Mouse (Mus musculus) intestine, embryonic 16.5 days (tissue): ENCODE measurements at regions not wholly inside any gene's neighbourhood (a gene's known extent, or its start where the extent isn't known, plus 50 kb on each side); places are given as distances from the start of the nearest gene placed in this dataset.
"Not testable (repeated sequence)": the region's sequence is repeated elsewhere in the genome, so short reads cannot be mapped to it uniquely, and the experiment has no call there.

Experiments used
- ATAC-seq: fragments of 200-750 bp; cut with Nextera tagmentation; 2 replicates; pipeline ENCODE4 v1.8.0; 2017; ENCODE audit warnings: moderate TSS enrichment, moderate library complexity
- H3K27ac ChIP-seq: fragments of 300-500 bp; sonication (generic); 2 replicates; pipeline ENCODE4 v1.5.1; 2014; ENCODE audit warnings: mild to moderate bottlenecking, low read length
- H3K27me3 ChIP-seq: fragments of 300-500 bp; sonication (generic); replicated peaks from 2 replicates; pipeline ENCODE4 v1.6.1; 2014; ENCODE audit warnings: low read length, control low read depth, mixed read lengths; ENCODE audit not compliant: control insufficient read depth, insufficient read depth
- H3K36me3 ChIP-seq: fragments of 300-500 bp; sonication (generic); 2 replicates; pipeline ENCODE4 v1.6.1; 2014; ENCODE audit warnings: low read length, control low read depth; ENCODE audit not compliant: control insufficient read depth, insufficient read depth
- H3K4me1 ChIP-seq: fragments of 300-500 bp; sonication (generic); 2 replicates; pipeline ENCODE4 v1.6.1; 2014; ENCODE audit warnings: low read length, control low read depth, mixed read lengths; ENCODE audit not compliant: control insufficient read depth, insufficient read depth
- H3K4me2 ChIP-seq: fragments of 300-500 bp; sonication (generic); 2 replicates; pipeline ENCODE4 v1.6.1; 2014; ENCODE audit warnings: low read depth, low read length, control low read depth
- H3K4me3 ChIP-seq: fragments of 300-500 bp; sonication (generic); 2 replicates; pipeline ENCODE4 v1.5.1; 2014; ENCODE audit warnings: mild to moderate bottlenecking, low read length
- H3K9ac ChIP-seq: fragments of 300-500 bp; sonication (generic); 2 replicates; pipeline ENCODE4 v1.6.1; 2014; ENCODE audit warnings: low read depth, low read length
- H3K9me3 ChIP-seq: fragments of 300-500 bp; sonication (generic); 2 replicates; pipeline ENCODE4 v1.6.1; 2016; ENCODE audit warnings: low read length, control low read depth; ENCODE audit not compliant: control insufficient read depth
- WGBS: fragments of 180-500 bp; shearing (Covaris S2); extraction: QIAGEN DNeasy Blood & Tissue Kit; methylation state at CpG from one replicate; pipeline ENCODE4 v1.1.7; 2014; 5-methylcytosine and 5-hydroxymethylcytosine counted together

GRCm38 (mm10) chr1:184669173-184669572 lies 63.2 kb downstream of the Hlx start:
- H3K27me3 ChIP-seq, H3K9ac ChIP-seq, H3K4me1 ChIP-seq, H3K4me2 ChIP-seq, H3K36me3 ChIP-seq, ATAC-seq, H3K27ac ChIP-seq, H3K9me3 ChIP-seq, H3K4me3 ChIP-seq: not testable (repeated sequence)
- WGBS, result 81% methylated on average over 5 of the region's 5 CpGs

DNA sequence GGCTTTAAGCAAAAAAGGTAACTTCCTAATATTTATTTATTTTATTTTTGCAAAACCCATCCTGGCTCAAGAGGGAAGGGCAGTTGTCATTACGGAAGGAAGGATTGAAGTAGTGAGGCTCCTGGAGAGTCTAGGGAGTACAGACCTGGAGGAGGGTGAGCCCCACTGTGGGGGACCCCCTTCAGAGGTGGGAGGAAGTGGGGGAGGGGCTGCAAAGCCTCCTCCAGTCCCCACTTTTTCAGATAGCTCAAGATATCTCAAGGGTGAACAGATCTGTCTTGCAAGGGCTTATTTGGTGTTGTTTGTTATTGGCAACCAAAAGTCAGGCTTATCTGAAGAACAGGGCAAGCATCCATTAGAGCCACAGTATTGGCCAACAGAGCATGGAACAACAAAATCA lies 64.0 kb downstream of the Hlx start:
- Histone ChIP-seq H3K9ac (no peak overlapping the region), H3K27me3 (no peaks in the 10 kb centered on the region), H3K4me2 (no peak overlapping the region), H3K4me1 (peaks cover 7% of the 10 kb centered on the region; the same call in 1 of the 2 replicates), H3K36me3 (no peaks in the 10 kb centered on the region), H3K4me3 (no peak overlapping the region), H3K9me3 (no peaks in the 10 kb centered on the region), H3K27ac (no peak overlapping the region)
- WGBS, result 88% methylated on average over 1 of the region's 1 CpGs
- no peak for ATAC-seq

DNA sequence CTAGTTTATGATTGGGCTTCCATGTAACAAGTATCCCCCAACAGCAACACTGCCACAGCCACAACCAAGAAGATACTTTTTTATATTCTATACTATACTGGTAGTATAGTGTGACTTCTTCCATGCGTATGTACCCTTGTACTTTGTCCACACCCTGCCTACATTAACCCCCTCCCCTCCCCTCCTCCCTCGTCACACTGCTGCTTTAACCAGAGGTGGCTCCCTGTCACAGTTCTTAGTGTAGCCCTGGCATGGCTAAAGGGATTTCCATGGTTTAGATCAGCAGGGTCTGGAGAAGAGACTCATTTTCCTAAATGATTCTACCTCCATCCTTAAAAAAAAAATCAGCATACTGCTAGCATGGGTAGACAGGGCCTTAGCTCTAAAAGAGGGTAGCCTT lies 64.4 kb downstream of the Hlx start:
- no peak overlapping the region for H3K9ac ChIP-seq
- no peaks in the 10 kb centered on the region for H3K9me3 ChIP-seq
- H3K4me3 ChIP-seq, result no peak overlapping the region
- H3K4me1 ChIP-seq, result peaks cover 11% of the 10 kb centered on the region; the same call in 1 of the 2 replicates
- no peak overlapping the region for H3K27ac ChIP-seq
- WGBS, result 65% methylated on average over 2 of the region's 2 CpGs
- no peak for ATAC-seq
- H3K36me3 ChIP-seq, result no peaks in the 10 kb centered on the region
- no peak overlapping the region for H3K4me2 ChIP-seq
- H3K27me3 ChIP-seq, result no peaks in the 10 kb centered on the region

GRCm38 (mm10) chr1:184665243-184665642 lies 67.2 kb downstream of the Hlx start:
- no peak overlapping the region for H3K4me3 ChIP-seq
- H3K27ac ChIP-seq, result no peak overlapping the region
- 82% methylated on average over 12 of the region's 12 CpGs for WGBS
- no peaks in the 10 kb centered on the region for H3K27me3 ChIP-seq
- no peaks in the 10 kb centered on the region for H3K9me3 ChIP-seq
- no peak for ATAC-seq
- H3K36me3 ChIP-seq, result no peaks in the 10 kb centered on the region
- no peak overlapping the region for H3K9ac ChIP-seq
- peaks cover 11% of the 10 kb centered on the region; the same call in 1 of the 2 replicates for H3K4me1 ChIP-seq
- no peak overlapping the region for H3K4me2 ChIP-seq

DNA sequence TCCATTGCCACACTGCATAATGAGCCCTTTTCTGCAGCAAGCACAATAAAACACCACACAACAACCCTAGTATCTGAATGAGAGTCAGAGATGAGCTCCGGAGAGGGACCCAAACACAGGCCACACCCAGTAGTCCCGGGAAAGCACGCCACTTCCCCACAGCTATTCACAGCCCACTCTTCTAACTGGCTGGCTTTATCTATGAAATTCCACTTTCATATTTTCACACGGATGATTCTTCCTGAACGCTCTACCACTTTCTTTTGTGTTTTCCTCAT lies 68.4 kb downstream of the Hlx start:
- no peak for ATAC-seq
- H3K4me3 ChIP-seq, result no peak overlapping the region
- H3K9me3 ChIP-seq, result no peaks in the 10 kb centered on the region
- no peaks in the 10 kb centered on the region for H3K27me3 ChIP-seq
- peak overlapping the region; percentile 29; the same call in 1 of the 2 replicates for H3K4me2 ChIP-seq
- H3K36me3 ChIP-seq, result no peaks in the 10 kb centered on the region
- peaks cover 11% of the 10 kb centered on the region; the same call in 1 of the 2 replicates for H3K4me1 ChIP-seq
- no peak overlapping the region for H3K9ac ChIP-seq
- WGBS, result 24% methylated on average over 5 of the region's 5 CpGs
- H3K27ac ChIP-seq, result no peak overlapping the region

GRCm38 (mm10) chr1:184663300-184664097 lies 68.9 kb downstream of the Hlx start:
- Histone ChIP-seq H3K9ac (no peak overlapping the region), H3K4me2 (peak overlapping the region; percentile 29; the same call in 1 of the 2 replicates), H3K36me3 (no peaks in the 10 kb centered on the region), H3K4me3 (no peak overlapping the region), H3K27ac (no peak overlapping the region), H3K9me3 (no peaks in the 10 kb centered on the region), H3K27me3 (no peaks in the 10 kb centered on the region), H3K4me1 (peaks cover 11% of the 10 kb centered on the region; the same call in 1 of the 2 replicates)
- peak; percentile 48; the same call in 1 of the 2 replicates for ATAC-seq
- WGBS, result 20% methylated on average over 14 of the region's 14 CpGs

- Histone ChIP-seq H3K27me3 (no peaks in the 10 kb centered on the region), H3K4me1 (no peaks in the 10 kb centered on the region), H3K4me3 (no peak overlapping the region), H3K9ac (no peak overlapping the region), H3K27ac (no peak overlapping the region), H3K9me3 (no peaks in the 10 kb centered on the region), H3K4me2 (no peak overlapping the region), H3K36me3 (no peaks in the 10 kb centered on the region)
- ATAC-seq, result no peak
- WGBS, result 71% methylated on average over 4 of the region's 4 CpGs
Observed at GRCm38 (mm10) chr1:184650541-184651105, 81.8 kb downstream of the Hlx start.

DNA sequence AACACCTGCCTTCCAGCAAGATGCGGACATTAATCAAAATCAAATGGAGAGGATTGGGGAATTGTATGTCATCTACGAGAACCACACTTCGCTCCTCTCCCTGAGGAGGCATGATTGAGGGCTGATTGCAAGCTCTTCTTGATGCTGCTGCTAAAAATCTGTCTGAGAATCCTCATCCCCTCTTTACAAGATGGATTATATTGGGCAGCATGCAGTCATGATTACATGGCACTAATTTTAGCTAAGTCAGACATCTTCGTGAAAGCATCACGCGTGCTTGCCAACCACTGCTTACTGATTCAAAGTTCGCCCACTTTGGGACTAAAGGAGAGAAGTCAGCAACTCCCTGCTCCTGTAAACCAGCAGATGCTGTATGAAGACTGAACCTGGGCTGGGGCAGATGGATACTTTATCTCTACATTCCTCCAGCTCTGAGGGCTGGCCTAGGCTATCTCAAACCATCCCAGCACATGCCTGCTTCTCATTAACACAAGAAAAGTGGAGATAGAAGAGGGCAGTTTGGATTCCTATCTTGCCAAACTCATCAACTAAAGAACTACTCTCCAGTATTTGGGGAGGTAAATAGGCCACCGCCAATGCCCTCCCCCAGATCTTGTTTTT lies 84.4 kb downstream of the Hlx start:
- Histone ChIP-seq H3K4me1 (peaks cover 6% of the 10 kb centered on the region; the same call in 1 of the 2 replicates), H3K27me3 (no peaks in the 10 kb centered on the region), H3K9ac (no peak overlapping the region), H3K36me3 (no peaks in the 10 kb centered on the region), H3K4me3 (no peak overlapping the region), H3K9me3 (no peaks in the 10 kb centered on the region), H3K4me2 (no peak overlapping the region), H3K27ac (no peak overlapping the region)
- WGBS, result 91% methylated on average over 8 of the region's 8 CpGs
- peak; percentile 50; the same call in 1 of the 2 replicates for ATAC-seq

GRCm38 (mm10) chr1:184644767-184645598 lies 87.4 kb downstream of the Hlx start:
- H3K4me3 ChIP-seq, result no peak overlapping the region
- peak overlapping the region; percentile 12; the same call in 1 of the 2 replicates for H3K27ac ChIP-seq
- H3K9ac ChIP-seq, result no peak overlapping the region
- H3K4me1 ChIP-seq, result peaks cover 6% of the 10 kb centered on the region; the same call in 1 of the 2 replicates
- H3K4me2 ChIP-seq, result no peak overlapping the region
- 26% methylated on average over 9 of the region's 9 CpGs for WGBS
- no peaks in the 10 kb centered on the region for H3K9me3 ChIP-seq
- H3K36me3 ChIP-seq, result no peaks in the 10 kb centered on the region
- ATAC-seq, result peak; percentile 91
- no peaks in the 10 kb centered on the region for H3K27me3 ChIP-seq
